Mouse (Mus musculus): ENCODE measurements around the gene Ehmt1. TPM values are rescaled to one million over a fixed set of nuclear protein-coding genes. Genes with fewer than 3 reads are reported as not detected.

Gene Ehmt1
- polyA plus RNA-seq, 1 experiment from 2014 or later = 76.4 TPM

- ATAC-seq (ENCODE audit: low FRiP score) = no peak
- H3K27ac ChIP-seq (replicated peaks) = no peak overlapping the region
- H3K9ac ChIP-seq (replicated peaks) = no peak overlapping the region
- H3K36me3 ChIP-seq = peaks cover 60% of the 10 kb centered on the region
- WGBS = 74% methylated on average over 7 of the region's 7 CpGs
- no peak overlapping the region for H3K4me2 ChIP-seq
- H3K27me3 ChIP-seq (replicated peaks) = no peaks in the 10 kb centered on the region
- H3K4me1 ChIP-seq = peaks cover 8% of the 10 kb centered on the region; the same call in 1 of the 2 replicates
- H3K9me3 ChIP-seq (replicated peaks) = no peaks in the 10 kb centered on the region
- no peak overlapping the region for H3K4me3 ChIP-seq (replicated peaks)
Observed at GRCm38 (mm10) chr2:24747878-24748277, 171.5 kb downstream of the Ehmt1 start.

Small RNA genes within 50 kb of the gene (microRNA-seq; reads per million reads assigned to microRNA genes)
- gene Gm22875 = not detected

Other genes with a start within 250 kb of the Ehmt1 start
- gene Cacna1b, start 156.5 kb downstream of the Ehmt1 start, polyA plus RNA-seq (2015; fragmentation: Nextera tagmentation; extraction: Ambion mirVana) = 13.9 and 16.0 TPM in 2 replicates
- 43.9 and 46.8 TPM in 2 replicates for gene Arrdc1, start 15.6 kb upstream of the Ehmt1 start, polyA plus RNA-seq (2015; fragmentation: Nextera tagmentation; extraction: Ambion mirVana)
- gene Zmynd19, start 30.2 kb upstream of the Ehmt1 start, polyA plus RNA-seq (2015; fragmentation: Nextera tagmentation; extraction: Ambion mirVana) = 21.3 and 26.2 TPM in 2 replicates
- gene Dph7, start 42.8 kb upstream of the Ehmt1 start, polyA plus RNA-seq (2015; fragmentation: Nextera tagmentation; extraction: Ambion mirVana) = 38.6 and 41.7 TPM in 2 replicates
- 167 and 179 TPM in 2 replicates for gene Mrpl41, start 55.5 kb upstream of the Ehmt1 start, polyA plus RNA-seq (2015; fragmentation: Nextera tagmentation; extraction: Ambion mirVana)
- gene Pnpla7, start 56.4 kb upstream of the Ehmt1 start, polyA plus RNA-seq (2015; fragmentation: Nextera tagmentation; extraction: Ambion mirVana) = 2.8 and 5.0 TPM in 2 replicates
- gene Nsmf, start 134.7 kb upstream of the Ehmt1 start, polyA plus RNA-seq (2015; fragmentation: Nextera tagmentation; extraction: Ambion mirVana) = 149 and 173 TPM in 2 replicates
- gene Entpd8, start 160.7 kb upstream of the Ehmt1 start, polyA plus RNA-seq (2015; fragmentation: Nextera tagmentation; extraction: Ambion mirVana) = 0.43 TPM in 1 of 2 replicates, not detected in the other
- gene Noxa1, start 175.5 kb upstream of the Ehmt1 start, polyA plus RNA-seq (2015; fragmentation: Nextera tagmentation; extraction: Ambion mirVana) = 0.52 TPM in 1 of 2 replicates, not detected in the other